Mouse (Mus musculus): ENCODE results near the gene 4833427G06Rik. TPM values are rescaled to one million over a fixed set of nuclear protein-coding genes. Genes with fewer than 3 reads are reported as not detected.

Gene 4833427G06Rik
- polyA plus RNA-seq, 1 experiment: 39.0 TPM

DNA sequence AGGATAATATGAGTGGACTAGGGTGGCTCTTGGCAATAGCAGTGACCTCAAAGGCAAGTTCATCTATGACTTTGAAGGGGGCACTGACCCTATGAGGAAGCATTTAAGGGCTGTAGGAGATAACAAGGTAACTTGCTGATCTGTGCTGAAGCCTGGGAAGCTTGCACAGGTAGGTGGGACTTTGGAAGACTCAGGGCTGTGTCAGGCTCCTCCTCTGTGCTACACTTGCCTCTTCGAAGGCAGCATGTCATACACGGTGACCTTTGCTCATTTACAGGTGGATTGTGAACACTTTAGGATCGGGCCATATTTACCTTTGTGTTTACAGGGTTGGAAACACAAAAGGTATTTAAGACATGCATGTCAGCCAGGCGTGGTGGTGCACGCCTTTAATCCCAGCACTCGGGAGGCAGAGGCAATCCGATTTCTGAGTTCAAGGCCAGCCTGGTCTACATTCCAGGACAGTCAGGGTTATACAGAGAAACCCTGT, 60.3 kb downstream of the 4833427G06Rik start:
- Histone ChIP-seq H3K4me3 (ENCODE audit: control insufficient read depth, low read depth, low read length) (no peak overlapping the region), H3K27me3 (ENCODE audit: control insufficient read depth, insufficient read depth, low read length) (no peaks in the 10 kb centered on the region), H3K27ac (ENCODE audit: control insufficient read depth, insufficient read depth, low read depth, low read length) (no peak overlapping the region), H3K4me1 (ENCODE audit: control insufficient read depth, insufficient read depth, low read length) (no peaks in the 10 kb centered on the region), H3K36me3 (ENCODE audit: control insufficient read depth, insufficient read depth, low read length) (no peaks in the 10 kb centered on the region)
- TF ChIP-seq POLR2A (IDR thresholded peaks at IDR 0.05; ENCODE audit: control insufficient read depth, low read depth, low read length) (no peak), CTCF (IDR thresholded peaks at IDR 0.05; ENCODE audit: control insufficient read depth, insufficient read depth, insufficient replicate concordance, low read depth, low read length) (no peak)

DNA sequence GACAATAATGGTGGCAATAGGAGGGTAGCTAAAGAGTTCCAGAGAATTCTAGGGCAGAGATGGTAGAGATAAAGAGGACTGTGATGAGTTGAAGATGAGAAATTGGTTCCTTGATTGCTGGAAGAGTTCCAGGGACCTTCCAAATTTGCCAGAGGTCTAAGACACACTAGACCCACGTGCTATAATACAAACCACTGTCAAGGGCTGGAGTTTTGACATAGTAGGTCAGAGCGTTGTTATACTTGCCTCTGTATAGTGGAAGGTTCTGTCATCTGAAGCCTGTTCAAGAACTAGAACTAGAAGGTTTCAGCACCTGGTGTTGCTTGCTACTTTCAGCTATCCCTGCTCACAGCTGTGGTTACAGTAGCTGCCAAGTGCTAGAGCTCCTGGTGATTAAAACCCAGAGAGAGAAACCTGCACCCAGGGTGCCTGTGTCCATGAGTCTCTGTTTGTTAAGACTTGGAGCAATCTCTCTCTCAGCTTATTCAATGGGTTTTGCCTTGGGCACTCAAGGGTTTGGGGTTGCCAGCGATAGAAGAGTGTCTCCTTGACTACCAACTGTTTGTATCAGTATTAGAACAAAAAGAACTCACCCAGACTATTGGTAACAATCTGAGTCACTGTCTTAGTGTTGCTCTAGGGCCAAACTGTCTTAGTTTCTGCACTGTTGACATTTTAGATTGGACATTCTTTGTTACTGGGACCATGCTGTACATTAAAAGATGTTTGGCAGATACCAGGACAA, 68.9 kb downstream of the 4833427G06Rik start:
- Histone ChIP-seq H3K36me3 (ENCODE audit: control insufficient read depth, insufficient read depth, low read length) (no peaks in the 10 kb centered on the region), H3K4me3 (ENCODE audit: control insufficient read depth, low read depth, low read length) (no peak overlapping the region), H3K27ac (ENCODE audit: control insufficient read depth, insufficient read depth, low read depth, low read length) (no peak overlapping the region), H3K27me3 (ENCODE audit: control insufficient read depth, insufficient read depth, low read length) (no peaks in the 10 kb centered on the region), H3K4me1 (ENCODE audit: control insufficient read depth, insufficient read depth, low read length) (no peaks in the 10 kb centered on the region)
- TF ChIP-seq POLR2A (IDR thresholded peaks at IDR 0.05; ENCODE audit: control insufficient read depth, low read depth, low read length) (no peak), CTCF (IDR thresholded peaks at IDR 0.05; ENCODE audit: control insufficient read depth, insufficient read depth, insufficient replicate concordance, low read depth, low read length) (no peak)

DNA sequence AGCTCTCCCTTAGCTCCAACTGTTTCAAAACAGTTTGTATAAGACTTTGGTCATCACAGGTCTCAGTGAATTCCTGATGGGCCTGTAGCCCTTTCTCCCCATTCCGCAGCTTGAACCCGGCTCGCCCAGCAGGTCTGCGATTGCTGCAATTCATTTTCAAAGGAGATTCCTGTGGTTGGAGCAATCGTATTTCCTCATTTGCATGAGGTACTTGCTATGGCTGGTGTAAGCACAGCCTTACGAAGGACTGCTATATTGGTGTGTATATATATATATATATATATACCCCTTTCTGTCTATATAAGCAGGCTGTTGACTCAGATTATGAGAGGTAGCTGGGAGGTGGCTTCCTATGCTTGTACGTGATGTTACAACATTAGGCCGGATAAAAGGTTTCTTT, 69.6 kb downstream of the 4833427G06Rik start:
- Histone ChIP-seq H3K4me3 (ENCODE audit: control insufficient read depth, low read depth, low read length) (no peak overlapping the region), H3K4me1 (ENCODE audit: control insufficient read depth, insufficient read depth, low read length) (no peaks in the 10 kb centered on the region)
- TF ChIP-seq POLR2A (IDR thresholded peaks at IDR 0.05; ENCODE audit: control insufficient read depth, low read depth, low read length) (no peak), CTCF (IDR thresholded peaks at IDR 0.05; ENCODE audit: control insufficient read depth, insufficient read depth, insufficient replicate concordance, low read depth, low read length) (no peak)

DNA sequence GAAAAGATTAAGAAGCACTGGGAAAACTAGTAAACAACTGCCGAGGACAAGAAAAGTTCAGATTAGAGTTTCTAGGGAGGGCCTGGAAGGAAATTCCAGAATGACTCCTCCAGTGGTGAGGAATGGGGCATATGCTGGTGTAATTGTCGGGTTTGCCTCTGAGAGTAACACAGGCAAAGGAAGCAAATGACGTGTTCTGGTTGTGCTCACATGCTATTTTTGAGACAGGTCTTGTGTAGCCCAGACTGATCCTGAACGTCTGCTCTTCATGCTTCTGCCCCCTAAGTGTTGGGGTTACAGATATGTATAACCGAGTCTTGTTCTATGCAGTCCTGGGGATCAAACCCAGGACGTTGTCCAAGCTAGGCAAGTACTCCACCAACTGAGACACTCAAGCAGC, 70.3 kb downstream of the 4833427G06Rik start:
- H3K27me3 ChIP-seq (ENCODE audit: control insufficient read depth, insufficient read depth, low read length): no peaks in the 10 kb centered on the region
- no peak overlapping the region for H3K27ac ChIP-seq (ENCODE audit: control insufficient read depth, insufficient read depth, low read depth, low read length)
- TF ChIP-seq CTCF (IDR thresholded peaks at IDR 0.05; ENCODE audit: control insufficient read depth, insufficient read depth, insufficient replicate concordance, low read depth, low read length) (no peak), POLR2A (IDR thresholded peaks at IDR 0.05; ENCODE audit: control insufficient read depth, low read depth, low read length) (no peak)
- H3K4me3 ChIP-seq (ENCODE audit: control insufficient read depth, low read depth, low read length): no peak overlapping the region
- no peaks in the 10 kb centered on the region for H3K4me1 ChIP-seq (ENCODE audit: control insufficient read depth, insufficient read depth, low read length)
- no peaks in the 10 kb centered on the region for H3K36me3 ChIP-seq (ENCODE audit: control insufficient read depth, insufficient read depth, low read length)

More for the DNA sequence above, 69.6 kb downstream of the 4833427G06Rik start:
- Histone ChIP-seq H3K27ac (ENCODE audit: control insufficient read depth, insufficient read depth, low read depth, low read length) (no peak overlapping the region), H3K27me3 (ENCODE audit: control insufficient read depth, insufficient read depth, low read length) (no peaks in the 10 kb centered on the region), H3K36me3 (ENCODE audit: control insufficient read depth, insufficient read depth, low read length) (no peaks in the 10 kb centered on the region)

Other genes starting within 250 kb of the 4833427G06Rik start
- gene Sik2, start 93.0 kb downstream of the 4833427G06Rik start, polyA plus RNA-seq (2012; rRNA removed): 25.7 and 28.1 TPM in 2 replicates
- 8.4 and 10.2 TPM in 2 replicates for gene Btg4, start 41.2 kb downstream of the 4833427G06Rik start, polyA plus RNA-seq (2012; rRNA removed)
- 0.61 and 0.65 TPM in 2 replicates for gene Layn, start 25.0 kb downstream of the 4833427G06Rik start, polyA plus RNA-seq (2012; rRNA removed)
- 0.01 TPM in 2 replicates for gene Gm32742, start 63.4 kb upstream of the 4833427G06Rik start, polyA plus RNA-seq (2012; rRNA removed)
- 0.48 and 0.52 TPM in 2 replicates for gene Pou2af1, start 111.6 kb upstream of the 4833427G06Rik start, polyA plus RNA-seq (2012; rRNA removed)
- 4.8 and 7.2 TPM in 2 replicates for gene Colca2, start 176.5 kb upstream of the 4833427G06Rik start, polyA plus RNA-seq (2012; rRNA removed)
- 3.1 and 3.9 TPM in 2 replicates for gene 1810046K07Rik, start 226.8 kb upstream of the 4833427G06Rik start, polyA plus RNA-seq (2012; rRNA removed)